Mouse (Mus musculus) naive thymus-derived CD4-positive, alpha-beta T cell, adult 5 months (primary cell): ENCODE measurements around the gene Slc18b1. TPM values are rescaled to one million over a fixed set of nuclear protein-coding genes. Genes with fewer than 3 reads are reported as not detected.

Experiments used
- polyA plus RNA-seq: library from polyadenylated mRNA; unstranded; fragments of 100-300 nt; shearing (Covaris generic); gene quantifications from one replicate; pipeline ENCODE4 v1.2.1, GENCODE M21; 2017

The Slc18b1 gene
- polyA plus RNA-seq: 0.12 TPM

DNA sequence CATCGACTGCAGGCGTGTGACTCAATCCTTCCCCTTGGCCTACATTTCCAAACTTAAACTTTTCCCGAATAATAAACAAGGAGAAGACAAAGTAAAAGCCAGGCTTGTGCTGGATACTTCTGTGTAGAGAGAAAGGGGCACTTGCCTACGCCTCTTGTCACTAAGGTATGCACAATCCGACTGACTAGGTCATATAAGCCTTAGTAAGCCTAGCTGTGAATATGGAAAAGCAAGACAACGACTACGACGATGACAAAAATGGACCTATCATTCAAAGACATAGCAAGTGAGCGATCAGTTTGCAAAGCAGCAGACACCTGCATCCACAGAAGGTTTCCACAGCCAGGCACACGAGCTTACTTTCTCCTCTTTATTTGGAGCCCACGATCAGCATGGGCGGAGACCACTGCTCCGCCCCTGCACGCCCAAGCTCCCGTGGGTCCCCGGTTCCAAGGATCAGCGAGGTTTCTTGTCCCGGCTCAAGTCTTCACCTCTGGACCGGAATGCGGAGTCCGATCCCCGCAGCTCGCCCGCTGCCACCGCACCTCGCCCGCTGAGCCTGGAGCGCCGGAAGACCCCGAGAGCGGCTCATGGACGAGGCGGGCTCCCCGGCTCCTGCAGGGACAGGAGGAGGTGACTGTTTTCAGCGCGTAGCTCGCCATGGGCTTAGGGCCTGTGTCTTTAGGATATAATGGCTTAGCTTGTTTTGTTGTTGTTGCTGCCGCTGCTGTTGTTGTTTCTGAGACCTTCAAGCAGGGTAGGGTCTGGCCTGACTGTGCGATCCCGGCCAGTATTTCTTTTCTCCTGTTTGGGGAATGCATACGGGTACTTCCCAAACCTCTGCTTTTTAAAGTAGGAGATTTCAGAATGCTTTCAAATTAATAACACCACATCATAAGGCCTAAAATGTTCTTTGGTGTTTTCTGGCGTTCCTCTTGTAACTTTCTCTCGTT, at the start of gene Slc18b1:
TSS of gene Slc18b1 (plus strand) at position 436 of the 953 bp plus-strand sequence.

DNA sequence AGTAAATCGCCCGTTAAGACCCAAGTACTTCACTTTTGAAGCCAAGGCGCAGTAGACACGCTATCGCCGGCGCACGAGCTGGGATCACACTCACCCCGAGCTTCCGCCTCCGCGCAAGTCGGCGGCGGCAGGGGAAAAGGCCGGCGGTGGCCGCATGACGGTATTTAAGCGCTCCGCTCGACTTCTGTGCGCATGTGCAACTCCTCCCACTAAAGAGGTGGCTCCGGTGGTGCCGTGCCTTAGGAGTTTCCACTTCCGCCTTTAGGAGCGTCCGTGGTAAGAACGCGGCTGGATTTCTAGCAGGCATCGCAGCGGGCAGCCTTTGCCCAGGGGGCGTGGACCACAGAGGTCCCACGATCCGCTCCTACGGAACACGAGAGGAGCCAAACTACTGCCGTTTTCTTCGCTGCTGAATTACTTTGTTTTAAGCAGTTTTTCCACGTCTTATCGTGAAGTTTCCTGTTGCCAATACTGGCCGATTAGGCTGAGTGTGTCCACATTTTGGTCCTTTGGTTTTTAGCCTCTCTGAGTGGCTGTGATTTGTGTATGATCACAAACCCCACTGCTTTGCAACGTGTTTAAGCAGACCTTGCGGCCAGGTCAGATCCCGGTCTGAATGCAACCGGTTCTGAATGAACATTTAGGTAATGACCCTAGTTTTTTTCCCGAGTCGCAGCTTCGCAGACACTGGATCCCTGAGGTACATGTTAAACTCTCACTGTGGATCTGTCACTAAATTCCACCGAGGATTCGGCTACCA, 9.5 kb upstream of the Slc18b1 start, which contains the start of gene Rps12:
TSS of gene Rps12 (minus strand) at position 214 of the 760 bp plus-strand sequence.

DNA sequence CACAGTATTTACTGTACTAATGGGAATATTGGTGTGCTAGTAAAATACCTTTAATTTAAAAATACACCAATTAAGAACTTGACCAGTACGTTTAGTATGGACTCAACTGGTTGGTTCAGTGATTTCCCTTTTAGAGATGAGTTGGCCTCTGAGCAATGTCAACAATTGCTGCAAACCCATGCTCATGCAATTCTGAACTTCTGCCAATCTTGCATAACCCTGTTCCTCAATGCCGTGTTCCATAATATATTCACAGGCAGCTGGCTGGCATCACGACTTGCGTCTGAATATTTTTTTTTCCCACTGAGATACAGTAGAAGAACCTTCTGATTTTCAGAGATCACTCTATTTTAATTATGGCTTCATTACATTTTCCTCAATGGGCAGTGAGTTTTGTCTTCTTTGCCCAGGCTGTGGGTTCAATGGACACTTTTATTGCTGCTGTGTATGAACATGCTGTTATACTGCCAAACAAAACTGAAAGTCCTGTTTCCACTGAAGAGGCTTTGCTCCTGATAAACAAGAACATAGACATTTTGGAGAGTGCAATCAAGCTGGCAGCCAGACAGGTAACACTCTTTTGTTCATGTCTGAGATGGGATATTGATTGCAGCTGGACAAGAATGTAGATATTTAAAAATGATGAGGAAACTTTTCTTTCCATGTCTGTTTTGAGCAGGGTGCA, 54.6 kb downstream of the Slc18b1 start, which contains the start of gene Vnn3:
TSS of gene Vnn3 (plus strand) at position 235 of the 685 bp plus-strand sequence.

Other genes with a start within 250 kb of the Slc18b1 start
- gene Rps12, start 9.7 kb upstream of the Slc18b1 start, polyA plus RNA-seq: 33.0 TPM
- not detected for gene Vnn3, start 54.5 kb downstream of the Slc18b1 start, polyA plus RNA-seq
- not detected for gene Vnn1, start 97.7 kb downstream of the Slc18b1 start, polyA plus RNA-seq
- gene Taar1, start 123.4 kb downstream of the Slc18b1 start, polyA plus RNA-seq: not detected
- not detected for gene Taar2, start 141.6 kb downstream of the Slc18b1 start, polyA plus RNA-seq
- gene Taar3, start 152.6 kb downstream of the Slc18b1 start, polyA plus RNA-seq: not detected
- gene Taar4, start 163.5 kb downstream of the Slc18b1 start, polyA plus RNA-seq: not detected
- not detected for gene Taar5, start 173.7 kb downstream of the Slc18b1 start, polyA plus RNA-seq
- not detected for gene Taar6, start 188.7 kb downstream of the Slc18b1 start, polyA plus RNA-seq
- gene Taar7a, start 196.5 kb downstream of the Slc18b1 start, polyA plus RNA-seq: not detected
- gene Taar7b, start 203.0 kb downstream of the Slc18b1 start, polyA plus RNA-seq: not detected
- 0.44 TPM for gene Taar7d, start 230.2 kb downstream of the Slc18b1 start, polyA plus RNA-seq
- not detected for gene Taar7e, start 240.6 kb downstream of the Slc18b1 start, polyA plus RNA-seq